Mouse (Mus musculus) embryonic facial prominence, embryonic 13.5 days (tissue): Measurements from ENCODE around the gene Wnt11. TPM values are rescaled to one million over a fixed set of nuclear protein-coding genes. Genes with fewer than 3 reads are reported as not detected.

Experiments used
- ATAC-seq: fragments of 200-750 bp; cut with Nextera tagmentation; 2 replicates; pipeline ENCODE4 v1.8.0; 2017; ENCODE audit warnings: low read depth; ENCODE audit not compliant: insufficient number of reproducible peaks, insufficient read depth, low FRiP score, low TSS enrichment
- H3K27ac ChIP-seq: fragments of 300-500 bp; sonication (generic); 2 replicates; pipeline ENCODE4 v1.5.1; 2015; ENCODE audit warnings: moderate library complexity, mild to moderate bottlenecking, inconsistent platforms
- H3K27me3 ChIP-seq: fragments of 300-500 bp; sonication (generic); 2 replicates; pipeline ENCODE4 v1.6.1; 2015; ENCODE audit warnings: mild to moderate bottlenecking, inconsistent platforms
- H3K36me3 ChIP-seq: fragments of 300-500 bp; sonication (generic); 2 replicates; pipeline ENCODE4 v1.6.1; 2015; ENCODE audit warnings: mild to moderate bottlenecking, inconsistent platforms
- H3K4me1 ChIP-seq: fragments of 300-500 bp; sonication (generic); 2 replicates; pipeline ENCODE4 v1.6.1; 2015; ENCODE audit warnings: inconsistent platforms
- H3K4me2 ChIP-seq: fragments of 300-500 bp; sonication (generic); 2 replicates; pipeline ENCODE4 v1.6.1; 2015; ENCODE audit warnings: moderate library complexity, mild to moderate bottlenecking, inconsistent platforms
- H3K4me3 ChIP-seq: fragments of 300-500 bp; sonication (generic); 2 replicates; pipeline ENCODE4 v1.5.1; 2015; ENCODE audit warnings: mild to moderate bottlenecking, inconsistent platforms
- H3K9ac ChIP-seq: fragments of 300-500 bp; sonication (generic); 2 replicates; pipeline ENCODE4 v1.6.1; 2015; ENCODE audit warnings: mild to moderate bottlenecking, inconsistent platforms
- H3K9me3 ChIP-seq: fragments of 300-500 bp; sonication (generic); 2 replicates; pipeline ENCODE4 v1.6.1; 2016; ENCODE audit warnings: inconsistent platforms
- WGBS: fragments of 180-500 bp; shearing (Covaris S2); methylation state at CpG from one replicate; pipeline ENCODE4 v1.1.7; 2015; ENCODE audit warnings: mixed read lengths; 5-methylcytosine and 5-hydroxymethylcytosine counted together
- polyA plus RNA-seq: library from polyadenylated mRNA; unstranded; fragments of >200 nt; fragmentation: Nextera tagmentation; extraction: Ambion mirVana; gene quantifications from 2 replicates; pipeline ENCODE4 v1.2.1, GENCODE M21; 2015

Wnt11 gene
- polyA plus RNA-seq, 1 experiment from 2014 or later: 12.4 TPM

DNA sequence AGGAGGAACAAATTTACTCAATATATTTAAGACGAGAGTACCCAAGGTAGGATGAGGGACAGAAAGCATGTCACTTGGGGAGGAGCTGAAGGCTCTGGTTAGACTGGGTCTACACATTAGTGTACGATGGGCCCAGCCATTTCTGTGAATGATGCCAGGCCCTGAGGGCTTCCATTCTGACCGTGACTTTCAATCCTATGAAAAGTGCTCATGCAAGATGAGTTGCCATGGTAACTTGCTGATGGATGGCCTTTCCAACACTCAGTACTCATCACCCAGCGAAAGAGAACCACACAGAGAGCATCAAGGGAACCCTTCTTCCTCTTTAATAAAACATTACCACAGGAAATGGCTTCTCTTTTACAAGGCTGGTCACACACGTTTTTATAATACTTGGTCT lies 53.9 kb downstream of the Wnt11 start:
- Histone ChIP-seq H3K27me3 (0 out of 2 replicates have a peak, but pooled peaks cover 3% of the 10 kb centered on the region), H3K36me3 (peaks cover 18% of the 10 kb centered on the region; the same call in 1 of the 2 replicates), H3K4me2 (no peak overlapping the region), H3K9me3 (no peaks in the 10 kb centered on the region), H3K9ac (no peak overlapping the region), H3K4me3 (no peak overlapping the region), H3K4me1 (peaks cover 16% of the 10 kb centered on the region), H3K27ac (no peak overlapping the region)
- ATAC-seq: no peak
- WGBS: 55% methylated on average over 5 of the region's 5 CpGs

DNA sequence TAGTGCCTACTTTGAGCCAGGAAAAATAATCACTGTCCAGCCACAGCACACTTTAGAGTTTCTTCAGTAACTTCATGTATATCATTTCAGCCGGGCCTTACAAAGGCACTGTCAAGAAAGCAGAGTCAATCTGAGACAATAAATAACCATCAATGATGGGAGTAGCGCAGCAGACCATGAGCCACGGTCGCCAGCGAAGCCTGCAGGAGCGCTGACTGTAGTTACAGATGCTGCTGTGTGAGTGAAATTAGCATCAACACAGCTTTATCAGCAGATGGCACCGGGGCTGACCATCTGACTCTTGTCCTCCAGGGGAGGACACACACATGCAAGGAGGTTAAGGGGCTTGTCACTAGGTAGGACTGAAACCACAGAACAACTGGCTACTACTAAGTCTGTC lies 54.3 kb downstream of the Wnt11 start:
- Histone ChIP-seq H3K9me3 (no peaks in the 10 kb centered on the region), H3K27me3 (0 out of 2 replicates have a peak, but pooled peaks cover 3% of the 10 kb centered on the region), H3K36me3 (peaks cover 18% of the 10 kb centered on the region; the same call in 1 of the 2 replicates), H3K4me2 (no peak overlapping the region), H3K4me1 (peaks cover 16% of the 10 kb centered on the region), H3K9ac (no peak overlapping the region), H3K4me3 (no peak overlapping the region), H3K27ac (no peak overlapping the region)
- ATAC-seq: no peak
- WGBS: 82% methylated on average over 7 of the region's 7 CpGs

DNA sequence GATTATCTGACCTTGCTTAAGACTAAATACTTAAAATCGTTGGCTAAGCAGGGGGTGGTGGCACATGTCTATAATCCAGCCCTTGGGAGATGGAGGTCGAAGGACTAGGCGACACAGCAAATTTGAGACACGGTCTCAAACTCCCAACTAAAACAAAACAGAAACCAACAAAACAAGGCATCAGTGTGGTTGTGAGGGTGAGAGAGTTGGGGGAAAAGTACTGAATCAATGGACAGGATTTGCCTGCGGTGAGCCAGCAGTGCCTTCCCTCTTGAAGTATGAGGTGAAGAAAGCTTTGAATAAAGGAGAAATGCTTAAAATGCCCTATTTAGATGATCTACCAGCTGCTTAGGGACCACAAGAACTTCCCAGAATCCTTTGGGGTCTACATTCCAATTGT lies 58.2 kb downstream of the Wnt11 start:
- Histone ChIP-seq H3K9ac (no peak overlapping the region), H3K9me3 (no peaks in the 10 kb centered on the region), H3K4me2 (no peak overlapping the region), H3K36me3 (peaks cover 2% of the 10 kb centered on the region; the same call in 1 of the 2 replicates), H3K4me3 (no peak overlapping the region), H3K27me3 (no peaks in the 10 kb centered on the region), H3K4me1 (peaks cover 45% of the 10 kb centered on the region), H3K27ac (no peak overlapping the region)
- no peak for ATAC-seq
- WGBS: 76% methylated on average over 5 of the region's 5 CpGs

DNA sequence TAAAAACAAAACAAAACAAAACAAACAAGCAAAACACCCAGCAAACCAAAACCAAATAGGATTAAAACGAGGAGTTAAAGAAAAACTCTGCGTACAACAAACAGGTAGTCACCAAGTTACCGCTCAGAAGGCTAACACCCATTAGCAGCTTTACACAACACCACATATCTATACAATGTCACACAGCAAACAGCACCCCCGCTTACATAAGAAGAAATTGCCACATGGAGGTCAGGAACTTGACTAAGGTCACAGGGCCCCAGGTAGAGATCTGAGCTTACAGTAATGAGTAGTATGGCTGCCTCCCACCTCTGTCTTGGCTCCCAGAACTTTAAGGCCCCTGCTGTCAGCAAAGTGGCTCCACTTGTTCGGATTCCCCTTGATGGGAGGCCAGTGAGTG lies 59.4 kb downstream of the Wnt11 start:
- 92% methylated on average over 5 of the region's 5 CpGs for WGBS
- H3K9me3 ChIP-seq: no peaks in the 10 kb centered on the region
- no peaks in the 10 kb centered on the region for H3K27me3 ChIP-seq
- H3K36me3 ChIP-seq: no peaks in the 10 kb centered on the region
- no peak overlapping the region for H3K9ac ChIP-seq
- peaks cover 45% of the 10 kb centered on the region for H3K4me1 ChIP-seq
- H3K4me3 ChIP-seq: no peak overlapping the region
- no peak for ATAC-seq
- no peak overlapping the region for H3K27ac ChIP-seq
- no peak overlapping the region for H3K4me2 ChIP-seq

DNA sequence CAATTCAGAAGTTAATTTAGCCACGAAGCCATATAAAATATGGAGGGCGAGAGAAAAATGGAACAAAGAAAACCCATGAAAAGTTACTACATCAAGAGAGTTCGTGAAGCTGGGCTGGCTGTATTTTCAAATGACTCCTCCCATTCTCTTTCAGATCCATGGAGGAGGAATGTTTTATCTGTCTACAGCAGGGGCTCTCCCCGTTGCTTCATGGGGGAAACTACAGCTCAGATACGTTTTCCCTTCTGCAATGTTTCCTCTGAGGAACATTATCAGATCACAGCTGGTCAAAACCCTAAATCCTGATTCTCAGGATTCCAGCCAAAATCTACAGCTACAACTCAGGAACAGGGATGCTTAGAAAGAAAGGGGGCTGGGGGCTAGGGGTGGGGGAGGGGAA lies 59.9 kb downstream of the Wnt11 start:
- peaks cover 48% of the 10 kb centered on the region for H3K4me1 ChIP-seq
- no peak overlapping the region for H3K27ac ChIP-seq

DNA sequence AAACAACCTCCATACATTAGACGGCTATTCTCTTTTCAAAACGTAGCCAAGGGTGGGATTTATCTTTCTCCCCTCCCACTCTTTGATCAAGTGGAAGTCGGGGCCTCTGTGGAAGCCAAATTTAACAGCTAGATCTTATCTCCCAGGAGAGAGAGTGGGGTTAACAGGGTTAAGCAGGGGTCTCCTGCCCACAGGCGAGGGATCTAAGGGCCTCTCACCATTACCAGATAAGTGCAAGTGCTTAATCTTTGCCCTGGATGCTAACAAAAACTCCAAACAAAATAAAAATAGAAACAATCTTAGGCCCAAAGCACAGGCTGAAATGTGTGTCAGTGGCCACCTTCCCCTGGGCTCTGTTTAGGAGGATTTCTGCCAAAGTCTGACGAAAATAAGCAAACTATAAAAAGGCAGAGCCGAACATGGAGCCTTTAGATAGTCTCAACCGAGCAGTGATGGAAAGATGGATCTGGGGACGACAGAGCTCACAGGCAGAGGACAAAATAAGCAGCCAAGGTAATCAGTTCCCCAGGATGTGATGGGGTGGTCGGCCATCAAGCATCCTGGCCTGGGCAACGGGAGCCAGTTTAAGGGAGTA lies 60.7 kb downstream of the Wnt11 start:
- H3K4me3 ChIP-seq: no peak overlapping the region
- peak overlapping the region; percentile 66; the same call in 1 of the 2 replicates for H3K27ac ChIP-seq
- H3K9ac ChIP-seq: no peak overlapping the region
- no peaks in the 10 kb centered on the region for H3K36me3 ChIP-seq
- no peaks in the 10 kb centered on the region for H3K27me3 ChIP-seq
- ATAC-seq: no peak
- peaks cover 54% of the 10 kb centered on the region for H3K4me1 ChIP-seq
- H3K9me3 ChIP-seq: no peaks in the 10 kb centered on the region
- no peak overlapping the region for H3K4me2 ChIP-seq
- 24% methylated on average over 10 of the region's 10 CpGs for WGBS

More for the DNA sequence above, 59.9 kb downstream of the Wnt11 start:
- 42% methylated on average over 5 of the region's 5 CpGs for WGBS
- Histone ChIP-seq H3K36me3 (no peaks in the 10 kb centered on the region), H3K9ac (no peak overlapping the region), H3K27me3 (no peaks in the 10 kb centered on the region), H3K9me3 (no peaks in the 10 kb centered on the region), H3K4me3 (no peak overlapping the region), H3K4me2 (no peak overlapping the region)
- no peak for ATAC-seq

DNA sequence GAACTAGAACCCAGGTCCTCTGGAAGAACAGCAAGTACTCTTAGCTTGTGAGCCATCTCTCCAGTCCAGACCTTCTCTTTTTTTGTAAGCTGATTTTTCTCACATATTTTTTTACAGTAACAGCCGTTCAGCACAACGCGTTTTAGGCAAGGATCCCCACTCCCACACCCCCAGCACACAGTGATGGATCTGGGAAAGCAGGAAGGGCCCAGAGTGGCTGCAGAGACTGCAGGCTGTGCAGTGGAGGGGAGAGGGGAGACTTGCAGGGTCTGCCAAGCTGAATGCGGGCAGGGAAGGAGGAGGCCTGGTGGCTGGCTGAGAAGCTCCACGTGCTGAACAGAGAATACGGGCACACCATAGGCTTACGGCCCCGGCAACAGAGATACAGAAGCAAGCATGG lies 62.4 kb downstream of the Wnt11 start:
- H3K4me1 ChIP-seq: peaks cover 48% of the 10 kb centered on the region
- H3K9me3 ChIP-seq: peaks cover 4% of the 10 kb centered on the region; the same call in 1 of the 2 replicates
- ATAC-seq: no peak
- 92% methylated on average over 8 of the region's 8 CpGs for WGBS
- H3K27me3 ChIP-seq: no peaks in the 10 kb centered on the region
- H3K4me3 ChIP-seq: no peak overlapping the region
- H3K36me3 ChIP-seq: no peaks in the 10 kb centered on the region
- no peak overlapping the region for H3K9ac ChIP-seq
- no peak overlapping the region for H3K27ac ChIP-seq
- no peak overlapping the region for H3K4me2 ChIP-seq

DNA sequence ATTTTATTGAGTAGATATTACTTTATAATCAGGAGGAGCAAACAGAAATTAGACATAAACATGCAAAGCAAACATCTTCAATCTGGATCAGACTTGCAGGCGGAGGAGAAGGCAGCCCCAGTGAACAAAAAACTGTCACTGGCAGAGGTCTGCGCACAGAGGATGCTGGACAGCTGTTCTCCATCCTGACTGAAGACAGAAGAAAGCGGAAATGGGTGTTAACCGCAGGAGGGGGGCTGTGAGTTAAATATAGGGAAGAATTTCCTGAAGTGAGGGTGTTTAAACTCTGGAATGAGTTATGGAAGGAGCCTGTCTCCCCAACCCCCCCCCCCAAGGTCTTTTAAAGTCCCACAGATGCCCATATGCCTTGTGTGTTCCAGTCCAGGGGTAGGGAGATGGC lies 64.9 kb downstream of the Wnt11 start:
- Histone ChIP-seq H3K27me3 (no peaks in the 10 kb centered on the region), H3K4me2 (no peak overlapping the region), H3K36me3 (no peaks in the 10 kb centered on the region), H3K9ac (no peak overlapping the region), H3K9me3 (peaks cover 4% of the 10 kb centered on the region; the same call in 1 of the 2 replicates), H3K4me1 (peaks cover 61% of the 10 kb centered on the region), H3K27ac (peak overlapping the region; percentile 44; the same call in 1 of the 2 replicates), H3K4me3 (no peak overlapping the region)
- 49% methylated on average over 4 of the region's 4 CpGs for WGBS
- 0 out of 2 replicates have a peak, but pooled peaks have one; percentile 56 for ATAC-seq

DNA sequence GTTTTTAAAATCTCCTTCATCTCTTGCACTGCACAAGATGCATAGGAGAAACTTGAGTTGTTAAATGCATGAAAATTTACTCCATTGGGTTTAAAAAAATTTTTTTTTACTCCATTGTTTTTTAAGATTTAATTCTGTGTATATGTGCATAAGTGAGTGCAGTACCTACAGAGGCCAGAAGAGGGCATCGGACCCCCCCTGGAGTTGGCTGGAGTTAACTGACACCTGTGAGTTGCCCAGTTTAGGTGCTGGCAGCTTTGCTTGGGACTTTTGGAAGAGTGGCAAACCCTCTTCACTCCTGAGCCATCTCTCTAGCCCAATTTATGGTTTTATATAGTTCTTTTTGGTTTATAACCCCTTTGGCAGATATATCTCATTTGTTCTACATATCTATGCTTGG lies 66.2 kb downstream of the Wnt11 start:
- 93% methylated on average over 1 of the region's 1 CpGs for WGBS
- Histone ChIP-seq H3K4me2 (no peak overlapping the region), H3K9me3 (peaks cover 4% of the 10 kb centered on the region; the same call in 1 of the 2 replicates), H3K36me3 (no peaks in the 10 kb centered on the region), H3K9ac (no peak overlapping the region), H3K4me1 (peaks cover 61% of the 10 kb centered on the region), H3K27ac (no peak overlapping the region), H3K4me3 (no peak overlapping the region), H3K27me3 (no peaks in the 10 kb centered on the region)
- ATAC-seq: no peak

DNA sequence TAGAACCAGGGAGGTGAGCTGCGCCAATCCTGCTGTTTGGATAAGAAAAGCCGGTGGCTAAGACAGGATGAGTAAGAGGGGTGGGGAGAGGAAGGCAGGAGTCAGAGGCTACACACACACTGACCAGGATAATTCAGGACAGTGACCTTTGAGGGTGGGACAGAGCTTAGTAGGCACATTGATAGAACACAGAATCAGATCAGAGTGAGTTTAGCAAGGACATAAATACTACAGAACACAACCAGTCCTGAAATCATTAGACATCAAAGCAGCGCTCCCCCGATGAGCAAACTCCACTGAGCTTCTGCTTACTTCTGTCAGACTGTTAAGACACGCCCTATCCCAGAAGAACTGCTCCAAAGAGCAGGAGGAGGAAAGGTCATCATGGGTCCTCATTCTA lies 69.0 kb downstream of the Wnt11 start:
- Histone ChIP-seq H3K9me3 (peaks cover 4% of the 10 kb centered on the region; the same call in 1 of the 2 replicates), H3K4me1 (peaks cover 49% of the 10 kb centered on the region), H3K27me3 (no peaks in the 10 kb centered on the region), H3K9ac (no peak overlapping the region), H3K36me3 (no peaks in the 10 kb centered on the region), H3K4me3 (no peak overlapping the region), H3K4me2 (no peak overlapping the region), H3K27ac (no peak overlapping the region)
- no peak for ATAC-seq
- 39% methylated on average over 5 of the region's 5 CpGs for WGBS
